Mouse (Mus musculus): ENCODE measurements at regions not wholly inside any gene's neighbourhood (a gene's known extent, or its start where the extent isn't known, plus 50 kb on each side); places are given as distances from the start of the nearest gene placed in this dataset.

GRCm38 (mm10) chr2:27590511-27590910 is 75.6 kb downstream of the Wdr5 start:
- no peak for DNase-seq (ENCODE audit: inconsistent age in 2 of 2, low spot score in 1 of 2)

GRCm38 (mm10) chr2:27591668-27592067 is 76.7 kb downstream of the Wdr5 start:
- DNase-seq (ENCODE audit: inconsistent age in 2 of 2, low spot score in 1 of 2) = no peak

GRCm38 (mm10) chr2:27593338-27593737 is 78.4 kb downstream of the Wdr5 start:
- peak; percentile 37 to 80 for DNase-seq (ENCODE audit: inconsistent age in 2 of 2, low spot score in 1 of 2)

GRCm38 (mm10) chr2:27595251-27595650 is 80.3 kb downstream of the Wdr5 start:
- DNase-seq (ENCODE audit: inconsistent age in 2 of 2, low spot score in 1 of 2) = no peak

GRCm38 (mm10) chr2:27596217-27596616 is 80.0 kb upstream of the Rxra start:
- DNase-seq (ENCODE audit: inconsistent age in 2 of 2, low spot score in 1 of 2) = peak; percentile 33 to 61

- DNase-seq (ENCODE audit: inconsistent age in 2 of 2, low spot score in 1 of 2) = peak; percentile 72 to 90
Observed at GRCm38 (mm10) chr2:27596966-27597365, 79.3 kb upstream of the Rxra start.

GRCm38 (mm10) chr2:27597901-27598300 is 78.3 kb upstream of the Rxra start:
- peak in 1 of 2 experiments; percentile 56 for DNase-seq (ENCODE audit: inconsistent age in 2 of 2, low spot score in 1 of 2)

GRCm38 (mm10) chr2:27599061-27599768 is 77.0 kb upstream of the Rxra start:
- peak in 1 of 2 experiments; percentile 70 for DNase-seq (ENCODE audit: inconsistent age in 2 of 2, low spot score in 1 of 2)

GRCm38 (mm10) chr2:27599769-27600167 is 76.5 kb upstream of the Rxra start:
- DNase-seq (ENCODE audit: inconsistent age in 2 of 2, low spot score in 1 of 2) = peak in 1 of 2 experiments; percentile 57

GRCm38 (mm10) chr2:27603333-27603732 is 72.9 kb upstream of the Rxra start:
- DNase-seq (ENCODE audit: inconsistent age in 2 of 2, low spot score in 1 of 2) = no peak

- peak in 1 of 2 experiments; percentile 47 for DNase-seq (ENCODE audit: inconsistent age in 2 of 2, low spot score in 1 of 2)
Observed at GRCm38 (mm10) chr2:27604588-27604987, 71.7 kb upstream of the Rxra start.

- DNase-seq (ENCODE audit: inconsistent age in 2 of 2, low spot score in 1 of 2) = no peak
Observed at GRCm38 (mm10) chr2:27606816-27607215, 69.4 kb upstream of the Rxra start.

GRCm38 (mm10) chr2:27621741-27622140 is 54.5 kb upstream of the Rxra start:
- DNase-seq (ENCODE audit: inconsistent age in 2 of 2, low spot score in 1 of 2) = no peak

- DNase-seq (ENCODE audit: inconsistent age in 2 of 2, low spot score in 1 of 2) = no peak
Observed at GRCm38 (mm10) chr2:27624656-27625366, 51.4 kb upstream of the Rxra start.

All from adrenal gland, adult (tissue).